Mouse (Mus musculus): ENCODE results near the gene Ptpn5.

The Ptpn5 gene

DNA sequence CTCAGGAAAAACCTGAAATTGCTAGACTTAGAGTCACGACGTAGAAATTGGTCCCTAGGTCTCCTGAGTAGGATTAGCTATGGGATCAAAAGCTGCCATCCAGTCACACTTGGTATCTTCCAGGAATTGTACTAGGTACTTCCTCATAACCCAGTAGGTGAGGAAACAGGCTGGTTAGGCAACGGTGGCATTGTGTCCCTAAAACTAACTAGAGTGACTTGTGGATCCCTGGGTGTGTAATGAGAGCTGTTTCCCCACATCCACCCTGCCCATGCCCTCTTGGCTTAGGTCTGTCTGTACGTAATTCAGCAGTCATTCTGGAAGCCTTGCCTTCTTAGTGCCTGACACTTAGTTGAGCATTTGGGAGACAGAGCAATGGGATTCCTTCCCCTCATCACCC lies 77.2 kb downstream of the Ptpn5 start:
- no peak for DNase-seq (ENCODE audit: low spot score)

GRCm38 (mm10) chr7:47055744-47056143 lies 77.7 kb downstream of the Ptpn5 start:
- DNase-seq (ENCODE audit: low spot score) = no peak

DNA sequence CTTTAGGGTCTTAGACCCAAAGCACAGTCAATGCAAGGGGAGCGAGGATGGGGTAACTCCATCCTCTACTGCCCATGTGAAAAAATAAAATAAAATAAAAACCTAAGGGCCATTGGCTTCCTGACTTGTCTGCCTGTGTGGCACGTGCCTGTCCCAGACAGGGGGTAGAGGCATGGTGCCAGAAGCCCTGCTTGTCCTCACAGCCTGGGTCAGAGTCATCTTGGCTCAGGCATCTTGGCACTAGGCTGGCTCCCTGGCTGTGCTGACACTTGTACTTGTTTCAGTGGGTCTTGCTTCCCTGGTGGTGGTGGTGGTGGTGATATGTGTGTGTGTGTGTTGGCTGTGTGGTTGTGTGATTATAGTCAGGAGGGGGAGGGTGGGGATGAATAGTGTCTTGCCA lies 78.8 kb downstream of the Ptpn5 start:
- no peak for DNase-seq (ENCODE audit: low spot score)

- no peak for DNase-seq (ENCODE audit: low spot score)
These were observed 80.2 kb downstream of the Ptpn5 start for GRCm38 (mm10) chr7:47053287-47053686.

DNA sequence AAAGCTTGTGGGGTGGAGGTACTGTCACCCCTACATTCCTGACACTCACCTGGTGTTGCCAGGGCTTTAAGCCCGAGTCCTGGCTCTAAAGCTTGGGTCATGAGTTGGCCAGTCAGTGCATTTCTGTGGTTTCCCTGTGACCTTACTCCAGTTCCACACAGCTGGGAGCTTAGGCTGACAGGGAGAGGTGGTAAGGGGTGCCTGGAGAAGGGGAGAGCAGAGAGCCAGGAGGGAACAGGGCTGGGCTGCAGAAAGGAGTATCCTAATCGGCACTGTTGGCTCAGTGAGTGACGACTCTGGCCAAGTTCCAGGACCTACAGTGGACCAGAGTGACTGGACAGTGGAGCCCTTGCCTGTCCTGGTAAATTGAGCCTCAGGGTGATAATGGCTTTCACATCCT lies 81.2 kb downstream of the Ptpn5 start:
- DNase-seq (ENCODE audit: low spot score) = no peak

GRCm38 (mm10) chr7:47051404-47052151 lies 81.9 kb downstream of the Ptpn5 start:
- no peak for DNase-seq (ENCODE audit: low spot score)

GRCm38 (mm10) chr7:47050766-47051165 lies 82.7 kb downstream of the Ptpn5 start:
- DNase-seq (ENCODE audit: low spot score) = no peak

DNA sequence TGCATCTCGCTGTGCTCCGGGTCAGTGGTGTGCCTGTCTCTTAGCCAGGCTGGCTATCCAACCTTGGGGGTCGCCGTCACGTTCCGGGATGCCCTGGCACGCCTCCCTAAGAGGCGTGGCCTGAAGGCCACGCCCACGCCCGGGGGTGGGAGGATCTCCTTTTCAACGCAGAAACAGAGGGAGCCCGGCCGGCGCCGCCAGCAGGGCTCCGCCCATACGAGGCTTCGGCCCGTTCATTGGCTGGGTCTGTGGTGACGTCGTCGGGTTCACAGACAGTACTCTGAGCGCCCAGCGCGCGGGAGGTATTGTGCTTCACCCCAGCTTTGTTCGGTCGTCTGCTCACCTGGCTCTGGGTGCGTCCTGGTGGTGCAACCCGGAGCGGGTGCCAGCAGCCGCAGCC lies 83.1 kb downstream of the Ptpn5 start, which contains the start of gene Tmem86a:
TSS of gene Tmem86a (plus strand) at position 236 of the 400 bp plus-strand sequence.
- DNase-seq (ENCODE audit: low spot score) = peak; percentile 95

GRCm38 (mm10) chr7:47042823-47043490 lies 90.5 kb downstream of the Ptpn5 start:
- DNase-seq (ENCODE audit: low spot score) = no peak

GRCm38 (mm10) chr7:47042121-47042520 lies 91.4 kb downstream of the Ptpn5 start:
- no peak for DNase-seq (ENCODE audit: low spot score)

GRCm38 (mm10) chr7:47041706-47042105 lies 91.8 kb downstream of the Ptpn5 start:
- DNase-seq (ENCODE audit: low spot score) = no peak

DNA sequence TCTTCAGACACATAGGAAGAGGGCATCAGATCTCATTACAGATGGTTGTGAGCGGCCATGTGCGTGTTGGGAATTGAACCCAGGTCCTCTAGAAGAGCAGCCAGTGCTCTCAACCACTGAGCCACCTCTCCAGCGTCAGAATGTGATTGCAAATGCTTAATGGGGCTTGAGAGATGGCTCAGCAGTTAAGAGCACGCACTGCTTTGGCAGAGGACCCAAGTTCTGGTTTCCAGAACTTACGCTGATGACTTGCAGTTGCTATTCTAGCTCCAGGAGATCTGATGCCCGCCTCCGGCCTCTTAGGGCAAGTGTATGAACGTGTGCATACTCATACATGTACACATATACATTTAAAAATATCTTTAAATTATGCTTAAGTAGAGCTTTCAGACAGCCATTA lies 98.1 kb downstream of the Ptpn5 start:
- no peak for DNase-seq (ENCODE audit: low spot score)

DNA sequence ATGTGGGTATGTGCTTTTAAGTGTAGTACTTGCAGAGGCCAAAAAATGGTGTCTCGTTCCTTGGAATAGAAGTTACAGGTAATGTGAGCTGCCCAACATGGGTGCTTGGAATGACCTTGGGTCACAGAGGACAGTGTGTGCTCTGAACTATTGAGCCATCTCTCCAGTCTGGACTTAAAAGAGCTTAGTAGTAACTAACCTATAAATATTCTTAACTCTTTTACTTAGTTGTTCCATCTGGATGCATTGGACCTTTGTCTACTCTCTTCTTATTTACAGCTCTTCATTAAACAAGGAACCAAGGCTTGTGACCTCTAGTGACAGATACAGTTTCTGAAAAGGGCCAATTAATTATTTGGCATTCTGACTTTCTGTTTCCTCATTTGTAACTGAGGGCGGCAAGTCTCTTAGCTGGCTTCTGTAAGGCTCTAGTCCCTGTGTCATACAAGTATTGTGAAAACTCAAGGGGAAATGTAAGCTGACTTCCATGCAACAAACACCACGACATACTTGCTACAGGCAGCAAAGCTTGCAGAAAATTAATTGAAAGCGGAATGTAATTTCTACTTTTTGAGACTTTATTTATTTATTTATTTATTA lies 98.6 kb downstream of the Ptpn5 start:
- no peak for DNase-seq (ENCODE audit: low spot score)

DNA sequence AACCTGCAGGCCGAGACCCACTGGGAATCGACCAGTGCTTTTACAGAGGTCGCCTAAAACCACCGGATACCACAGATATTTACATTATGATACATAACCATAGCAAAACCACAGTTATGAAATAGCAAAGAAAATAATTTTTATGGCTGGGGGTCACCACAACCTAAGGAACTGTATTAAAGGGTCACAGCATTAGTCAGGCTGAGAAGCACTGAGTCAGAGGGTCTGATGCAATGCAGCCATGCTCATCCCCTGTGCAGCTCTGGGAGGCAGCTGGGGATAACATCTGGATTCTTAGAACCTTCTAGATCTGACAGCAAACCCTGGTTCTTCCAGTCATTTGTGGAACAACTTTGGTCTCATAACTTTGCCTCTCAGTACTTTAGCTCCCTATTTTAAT lies 102.1 kb downstream of the Ptpn5 start:
- DNase-seq (ENCODE audit: low spot score) = no peak

DNA sequence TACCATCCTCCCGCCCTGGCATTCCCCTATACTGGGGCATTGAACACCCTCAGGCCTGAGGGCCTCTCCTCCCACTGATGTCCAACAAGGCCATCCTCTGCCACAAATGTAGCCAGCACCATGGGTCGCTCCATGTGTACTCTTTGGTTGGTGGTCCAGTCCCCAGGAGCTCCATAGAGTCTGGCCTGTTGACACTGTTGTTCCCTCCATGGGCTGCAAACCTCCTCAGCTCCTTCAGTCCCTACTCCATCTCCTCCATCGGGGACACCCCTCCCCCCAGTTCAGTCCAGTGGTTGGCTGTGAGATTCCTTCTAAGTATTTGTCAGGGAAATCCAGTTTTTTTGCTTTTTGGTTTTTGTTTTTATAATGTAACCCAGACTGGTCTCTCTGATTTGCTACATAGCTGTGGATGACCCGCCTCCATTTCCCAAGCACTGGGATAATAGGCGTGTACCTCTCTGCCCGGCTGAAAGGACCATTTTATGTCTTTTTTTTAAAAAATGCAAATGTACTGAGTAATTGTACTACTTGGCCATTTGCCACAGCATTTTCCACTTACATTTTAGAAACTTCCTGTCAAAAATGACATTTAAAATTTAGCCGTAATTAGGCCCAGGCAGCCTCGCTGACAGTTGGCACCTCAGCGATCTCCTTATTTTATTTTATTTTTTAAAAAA lies 102.8 kb downstream of the Ptpn5 start:
- no peak for DNase-seq (ENCODE audit: low spot score)

All from T-cell, adult 2 months (primary cell).